Mouse (Mus musculus): ENCODE measurements at regions not wholly inside any gene's neighbourhood (a gene's known extent, or its start where the extent isn't known, plus 50 kb on each side); places are given as distances from the start of the nearest gene placed in this dataset.

DNA sequence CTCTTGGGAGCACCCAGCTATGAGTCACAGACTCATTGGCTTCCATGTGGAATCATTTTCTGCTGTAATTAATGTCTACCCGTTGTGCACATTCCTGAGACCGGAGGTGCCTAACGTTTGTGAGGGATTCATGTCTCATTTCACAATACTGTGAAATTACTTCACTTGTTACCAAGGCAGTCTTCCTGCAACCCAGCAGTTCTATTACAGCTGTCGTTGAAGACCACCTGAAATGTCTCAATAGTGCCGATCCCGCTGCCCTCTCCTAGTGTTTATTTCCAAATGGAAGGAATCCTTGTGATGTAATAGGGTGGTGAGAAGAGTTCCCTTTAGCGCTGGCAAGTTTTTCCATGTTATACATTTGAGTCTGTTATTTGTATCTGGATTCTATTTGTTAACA is 125.8 kb upstream of the Smim15 start:
- TF ChIP-seq CTCF (IDR thresholded peaks at IDR 0.05; ENCODE audit: extremely low read depth, insufficient read depth, low read length) (no peak), POLR2A (IDR thresholded peaks at IDR 0.05; ENCODE audit: extremely low read depth, insufficient read depth, low read length) (no peak)

Data from cortical plate, adult 2 months (tissue).